Mouse (Mus musculus) hindbrain, postnatal 0 days (tissue): ENCODE results near the gene Srd5a3. TPM values are rescaled to one million over a fixed set of nuclear protein-coding genes. Genes with fewer than 3 reads are reported as not detected.

Experiments used
- ATAC-seq: fragments of 200-750 bp; cut with Nextera tagmentation; 2 replicates; pipeline ENCODE4 v1.8.0; 2017; ENCODE audit warnings: mild to moderate bottlenecking, moderate TSS enrichment, moderate library complexity
- DNase-seq: peaks from one replicate; pipeline ENCODE4 v3.0.0-alpha.2; 2015; ENCODE audit warnings: low spot score
- H3K27ac ChIP-seq: fragments of 300-500 bp; sonication (generic); 2 replicates; pipeline ENCODE4 v1.5.1; 2014; ENCODE audit warnings: mild to moderate bottlenecking
- H3K27me3 ChIP-seq: fragments of 300-500 bp; sonication (generic); 2 replicates; pipeline ENCODE4 v1.6.1; 2014; ENCODE audit warnings: low read length, mixed read lengths; ENCODE audit not compliant: insufficient read depth
- H3K36me3 ChIP-seq: fragments of 300-500 bp; sonication (generic); 2 replicates; pipeline ENCODE4 v1.6.1; 2014; ENCODE audit warnings: low read length, mixed read lengths; ENCODE audit not compliant: insufficient read depth
- H3K4me1 ChIP-seq: fragments of 300-500 bp; sonication (generic); 2 replicates; pipeline ENCODE4 v1.6.1; 2014; ENCODE audit warnings: antibody characterized with exemption, low read length, mixed read lengths; ENCODE audit not compliant: insufficient read depth
- H3K4me2 ChIP-seq: fragments of 300-500 bp; sonication (generic); 2 replicates; pipeline ENCODE4 v1.6.1; 2014; ENCODE audit warnings: low read depth, mild to moderate bottlenecking, low read length, moderate library complexity, mixed read lengths
- H3K4me3 ChIP-seq: fragments of 300-500 bp; sonication (generic); 2 replicates; pipeline ENCODE4 v1.5.1; 2014; ENCODE audit warnings: low read length
- H3K9ac ChIP-seq: fragments of 300-500 bp; sonication (generic); replicated peaks from 2 replicates; pipeline ENCODE4 v1.6.1; 2014; ENCODE audit warnings: mild to moderate bottlenecking, low read length, moderate library complexity, mixed read lengths
- H3K9me3 ChIP-seq: fragments of 300-500 bp; sonication (generic); 2 replicates; pipeline ENCODE4 v1.6.1; 2016; ENCODE audit warnings: low read length, mixed read lengths
- CTCF ChIP-seq: IDR thresholded peaks from 2 replicates; pipeline ENCODE4 v1.5.1; 2016; ENCODE audit warnings: antibody characterized with exemption, control low read depth, low read depth
- WGBS: fragments of 180-500 bp; shearing (Covaris S2); extraction: QIAGEN DNeasy Blood & Tissue Kit; methylation state at CpG from one replicate; pipeline ENCODE4 v1.1.7; 2014; 5-methylcytosine and 5-hydroxymethylcytosine counted together
- polyA plus RNA-seq: library from polyadenylated mRNA; unstranded; fragments of >200 nt; fragmentation: Nextera tagmentation; extraction: Ambion mirVana; gene quantifications from 2 replicates; pipeline ENCODE4 v1.2.1, GENCODE M21; 2015
- total RNA-seq: library from RNA; depleted of rRNA; stranded (reverse); fragments of >200 nt; gene quantifications from 2 replicates; pipeline ENCODE4 v1.2.3, GENCODE M21; 2014

Gene Srd5a3
- total and polyA plus RNA-seq, 2 experiments from 2014 or later = 17.6 to 22.9 TPM

- DNase-seq (peak; percentile 83), ATAC-seq (no peak)
- no peak overlapping the region for H3K4me2 ChIP-seq
- WGBS = 31% methylated on average over 7 of the region's 7 CpGs
- H3K36me3 ChIP-seq = no peaks in the 10 kb centered on the region
- H3K27ac ChIP-seq = no peak overlapping the region
- peak; percentile 87 for TF ChIP-seq CTCF
- H3K9ac ChIP-seq = no peak overlapping the region
- H3K4me3 ChIP-seq = no peak overlapping the region
- H3K4me1 ChIP-seq = no peaks in the 10 kb centered on the region
- H3K27me3 ChIP-seq = no peaks in the 10 kb centered on the region
- no peaks in the 10 kb centered on the region; the same call in 1 of the 2 replicates for H3K9me3 ChIP-seq
Observed at GRCm38 (mm10) chr5:76118441-76118840, 21.6 kb upstream of the Srd5a3 start.

GRCm38 (mm10) chr5:76120634-76121033 is 19.4 kb upstream of the Srd5a3 start:
- no peaks in the 10 kb centered on the region for H3K27me3 ChIP-seq
- no peak overlapping the region for H3K4me2 ChIP-seq
- no peak overlapping the region for H3K27ac ChIP-seq
- WGBS = 83% methylated on average over 5 of the region's 5 CpGs
- H3K9ac ChIP-seq = no peak overlapping the region
- no peak overlapping the region for H3K4me3 ChIP-seq
- no peaks in the 10 kb centered on the region for H3K36me3 ChIP-seq
- TF ChIP-seq CTCF = no peak
- peaks cover 4% of the 10 kb centered on the region for H3K9me3 ChIP-seq
- ATAC-seq (no peak), DNase-seq (no peak)
- H3K4me1 ChIP-seq = no peaks in the 10 kb centered on the region

- TF ChIP-seq CTCF = no peak
- Histone ChIP-seq H3K4me2 (no peak overlapping the region), H3K27ac (no peak overlapping the region), H3K36me3 (no peaks in the 10 kb centered on the region), H3K27me3 (no peaks in the 10 kb centered on the region), H3K4me3 (no peak overlapping the region), H3K9ac (no peak overlapping the region), H3K4me1 (no peaks in the 10 kb centered on the region), H3K9me3 (peaks cover 4% of the 10 kb centered on the region)
- ATAC-seq = no peak
- 79% methylated on average over 5 of the region's 5 CpGs for WGBS
- no peak for DNase-seq
Observed at GRCm38 (mm10) chr5:76127584-76128316, 12.3 kb upstream of the Srd5a3 start.

- peak; percentile 20 for DNase-seq
- Histone ChIP-seq H3K27ac (no peak overlapping the region), H3K36me3 (no peaks in the 10 kb centered on the region), H3K4me2 (no peak overlapping the region), H3K4me3 (no peak overlapping the region), H3K27me3 (no peaks in the 10 kb centered on the region), H3K9me3 (no peaks in the 10 kb centered on the region), H3K9ac (no peak overlapping the region), H3K4me1 (no peaks in the 10 kb centered on the region)
- TF ChIP-seq CTCF = peak; percentile 50
- 40% methylated on average over 2 of the region's 2 CpGs for WGBS
- no peak for ATAC-seq
Observed at GRCm38 (mm10) chr5:76130292-76130691, 9.8 kb upstream of the Srd5a3 start.

- TF ChIP-seq CTCF = no peak
- no peak overlapping the region for H3K9ac ChIP-seq
- no peak overlapping the region for H3K4me3 ChIP-seq
- H3K4me2 ChIP-seq = no peak overlapping the region
- no peak overlapping the region for H3K27ac ChIP-seq
- DNase-seq (no peak), ATAC-seq (no peak)
- no peaks in the 10 kb centered on the region for H3K4me1 ChIP-seq
- H3K9me3 ChIP-seq = no peaks in the 10 kb centered on the region
- 87% methylated on average over 4 of the region's 4 CpGs for WGBS
- H3K27me3 ChIP-seq = no peaks in the 10 kb centered on the region
- H3K36me3 ChIP-seq = no peaks in the 10 kb centered on the region
Observed at GRCm38 (mm10) chr5:76131990-76132389, 8.1 kb upstream of the Srd5a3 start.

GRCm38 (mm10) chr5:76135644-76136043 is 4.4 kb upstream of the Srd5a3 start:
- H3K27me3 ChIP-seq = no peaks in the 10 kb centered on the region
- H3K9me3 ChIP-seq = no peaks in the 10 kb centered on the region
- H3K4me1 ChIP-seq = peaks cover 9% of the 10 kb centered on the region; the same call in 1 of the 2 replicates
- H3K36me3 ChIP-seq = no peaks in the 10 kb centered on the region
- no peak overlapping the region for H3K27ac ChIP-seq
- H3K9ac ChIP-seq = no peak overlapping the region
- DNase-seq (no peak), ATAC-seq (no peak)
- H3K4me2 ChIP-seq = no peak overlapping the region
- no peak for TF ChIP-seq CTCF
- H3K4me3 ChIP-seq = no peak overlapping the region
- 84% methylated on average over 1 of the region's 1 CpGs for WGBS

GRCm38 (mm10) chr5:76136271-76136670 is 3.8 kb upstream of the Srd5a3 start:
- 86% methylated on average over 3 of the region's 3 CpGs for WGBS
- no peak for ATAC-seq

More at GRCm38 (mm10) chr5:76136271-76136670, 3.8 kb upstream of the Srd5a3 start:
- Histone ChIP-seq H3K4me3 (no peak overlapping the region), H3K9me3 (no peaks in the 10 kb centered on the region), H3K27ac (no peak overlapping the region), H3K4me2 (no peak overlapping the region), H3K9ac (no peak overlapping the region), H3K4me1 (peaks cover 10% of the 10 kb centered on the region; the same call in 1 of the 2 replicates), H3K27me3 (no peaks in the 10 kb centered on the region), H3K36me3 (no peaks in the 10 kb centered on the region)
- DNase-seq = no peak
- TF ChIP-seq CTCF = no peak
